Mouse (Mus musculus) lung, embryonic 14.5 days (tissue): Measurements from ENCODE around the gene Eri3. TPM values are rescaled to one million over a fixed set of nuclear protein-coding genes. Genes with fewer than 3 reads are reported as not detected.
A peak's percentile ranks its signal among the peaks of the same experiment; 100 is the strongest.

Source experiments
- ATAC-seq: fragments of 200-750 bp; cut with Nextera tagmentation; 2 replicates; pipeline ENCODE4 v1.8.0; 2017; ENCODE audit warnings: mild to moderate bottlenecking, moderate TSS enrichment, moderate library complexity; ENCODE audit not compliant: insufficient read depth
- DNase-seq: peaks from one replicate; pipeline ENCODE4 v3.0.0-alpha.2; 2015
- H3K27ac ChIP-seq: fragments of 300-500 bp; sonication (generic); 2 replicates; pipeline ENCODE4 v1.5.1; 2014; ENCODE audit warnings: low read depth, mild to moderate bottlenecking, moderate library complexity
- H3K27me3 ChIP-seq: fragments of 300-500 bp; sonication (generic); 2 replicates; pipeline ENCODE4 v1.6.1; 2014; ENCODE audit warnings: low read length, control low read depth; ENCODE audit not compliant: insufficient read depth
- H3K36me3 ChIP-seq: fragments of 300-500 bp; sonication (generic); 2 replicates; pipeline ENCODE4 v1.6.1; 2014; ENCODE audit warnings: control low read depth; ENCODE audit not compliant: insufficient read depth
- H3K4me1 ChIP-seq: fragments of 300-500 bp; sonication (generic); 2 replicates; pipeline ENCODE4 v1.6.1; 2014; ENCODE audit warnings: antibody characterized with exemption, control low read depth; ENCODE audit not compliant: insufficient read depth
- H3K4me2 ChIP-seq: fragments of 300-500 bp; sonication (generic); 2 replicates; pipeline ENCODE4 v1.6.1; 2014; ENCODE audit warnings: mild to moderate bottlenecking
- H3K4me3 ChIP-seq: fragments of 300-500 bp; sonication (generic); 2 replicates; pipeline ENCODE4 v1.5.1; 2014; ENCODE audit warnings: low read depth, low read length
- H3K9ac ChIP-seq: fragments of 300-500 bp; sonication (generic); 2 replicates; pipeline ENCODE4 v1.6.1; 2014
- H3K9me3 ChIP-seq: fragments of 300-500 bp; sonication (generic); 2 replicates; pipeline ENCODE4 v1.6.1; 2016; ENCODE audit warnings: low read depth, low read length, control low read depth
- CTCF ChIP-seq: IDR thresholded peaks from 2 replicates; pipeline ENCODE4 v1.5.1; 2016; ENCODE audit warnings: antibody characterized with exemption, low read depth
- WGBS: fragments of 180-500 bp; shearing (Covaris S2); extraction: QIAGEN DNeasy Blood & Tissue Kit; methylation state at CpG from one replicate; pipeline ENCODE4 v1.1.7; 2014; 5-methylcytosine and 5-hydroxymethylcytosine counted together
- polyA plus RNA-seq: library from polyadenylated mRNA; unstranded; fragments of >200 nt; fragmentation: Nextera tagmentation; extraction: Ambion mirVana; gene quantifications from 2 replicates; pipeline ENCODE4 v1.2.1, GENCODE M21; 2014

The Eri3 gene
- polyA plus RNA-seq, 1 experiment from 2014 or later = 173 TPM

- Histone ChIP-seq H3K9me3 (no peaks in the 10 kb centered on the region), H3K27ac (no peak overlapping the region), H3K4me2 (no peak overlapping the region), H3K9ac (no peak overlapping the region), H3K36me3 (peaks cover 40% of the 10 kb centered on the region), H3K4me1 (no peaks in the 10 kb centered on the region), H3K27me3 (no peaks in the 10 kb centered on the region), H3K4me3 (no peak overlapping the region)
- no peak for TF ChIP-seq CTCF
- DNase-seq = no peak
- WGBS = 66% methylated on average over 2 of the region's 2 CpGs
- no peak for ATAC-seq
Measured at GRCm38 (mm10) chr4:117623025-117623424, 72.9 kb downstream of the Eri3 start.

GRCm38 (mm10) chr4:117624660-117625059, 74.5 kb downstream of the Eri3 start:
- 83% methylated on average over 5 of the region's 5 CpGs for WGBS
- no peak for TF ChIP-seq CTCF

GRCm38 (mm10) chr4:117628464-117628863, 78.3 kb downstream of the Eri3 start:
- DNase-seq (no peak), ATAC-seq (no peak)
- H3K9ac ChIP-seq = no peak overlapping the region
- peaks cover 27% of the 10 kb centered on the region for H3K36me3 ChIP-seq
- WGBS = 48% methylated on average over 1 of the region's 1 CpGs
- H3K27me3 ChIP-seq = no peaks in the 10 kb centered on the region
- no peaks in the 10 kb centered on the region for H3K4me1 ChIP-seq
- TF ChIP-seq CTCF = no peak
- no peak overlapping the region for H3K27ac ChIP-seq
- H3K9me3 ChIP-seq = no peaks in the 10 kb centered on the region
- H3K4me3 ChIP-seq = no peak overlapping the region
- H3K4me2 ChIP-seq = no peak overlapping the region

More at GRCm38 (mm10) chr4:117624660-117625059, 74.5 kb downstream of the Eri3 start:
- DNase-seq = peak; percentile 30
- no peaks in the 10 kb centered on the region for H3K9me3 ChIP-seq
- no peak overlapping the region for H3K9ac ChIP-seq
- no peak for ATAC-seq
- H3K4me3 ChIP-seq = no peak overlapping the region
- no peak overlapping the region for H3K4me2 ChIP-seq
- H3K36me3 ChIP-seq = peaks cover 38% of the 10 kb centered on the region
- H3K4me1 ChIP-seq = no peaks in the 10 kb centered on the region
- H3K27ac ChIP-seq = no peak overlapping the region
- no peaks in the 10 kb centered on the region for H3K27me3 ChIP-seq

- H3K27me3 ChIP-seq = no peaks in the 10 kb centered on the region
- no peak for ATAC-seq
- no peaks in the 10 kb centered on the region for H3K4me1 ChIP-seq
- H3K9me3 ChIP-seq = no peaks in the 10 kb centered on the region
- no peak overlapping the region for H3K27ac ChIP-seq
- DNase-seq = no peak
- no peak overlapping the region for H3K4me3 ChIP-seq
- no peak overlapping the region for H3K9ac ChIP-seq
- WGBS = 65% methylated on average over 6 of the region's 6 CpGs
- peaks cover 28% of the 10 kb centered on the region for H3K36me3 ChIP-seq
- no peak overlapping the region for H3K4me2 ChIP-seq
- no peak for TF ChIP-seq CTCF
Measured at GRCm38 (mm10) chr4:117630053-117630670, 80.0 kb downstream of the Eri3 start.

- H3K27me3 ChIP-seq = no peaks in the 10 kb centered on the region
- no peak for DNase-seq
- H3K9ac ChIP-seq = no peak overlapping the region
- peaks cover 7% of the 10 kb centered on the region; the same call in 1 of the 2 replicates for H3K36me3 ChIP-seq
- whole genome bisulfite sequencing = 67% methylated on average over 5 of the region's 5 CpGs
- no peak overlapping the region for H3K27ac ChIP-seq
- H3K4me3 ChIP-seq = no peak overlapping the region
- H3K4me2 ChIP-seq = no peak overlapping the region
- TF ChIP-seq CTCF = no peak
- H3K4me1 ChIP-seq = no peaks in the 10 kb centered on the region
- ATAC-seq = no peak
- H3K9me3 ChIP-seq = no peaks in the 10 kb centered on the region
Measured at GRCm38 (mm10) chr4:117633527-117633926, 83.4 kb downstream of the Eri3 start.

- DNase-seq (no peak), ATAC-seq (no peak)
- no peaks in the 10 kb centered on the region for H3K4me1 ChIP-seq
- no peak overlapping the region for H3K4me2 ChIP-seq
- H3K4me3 ChIP-seq = no peak overlapping the region
- WGBS = 78% methylated on average over 7 of the region's 7 CpGs
- no peak overlapping the region for H3K9ac ChIP-seq
- no peak for TF ChIP-seq CTCF
- no peaks in the 10 kb centered on the region for H3K27me3 ChIP-seq
- H3K36me3 ChIP-seq = peaks cover 7% of the 10 kb centered on the region; the same call in 1 of the 2 replicates
- no peaks in the 10 kb centered on the region for H3K9me3 ChIP-seq
- no peak overlapping the region for H3K27ac ChIP-seq
Measured at GRCm38 (mm10) chr4:117634642-117635041, 84.5 kb downstream of the Eri3 start.

- Histone ChIP-seq H3K9ac (no peak overlapping the region), H3K27ac (no peak overlapping the region), H3K36me3 (peaks cover 22% of the 10 kb centered on the region; the same call in 1 of the 2 replicates), H3K4me1 (no peaks in the 10 kb centered on the region), H3K4me3 (no peak overlapping the region), H3K4me2 (no peak overlapping the region), H3K27me3 (no peaks in the 10 kb centered on the region), H3K9me3 (no peaks in the 10 kb centered on the region)
- ATAC-seq (no peak), DNase-seq (no peak)
- WGBS = 73% methylated on average over 4 of the region's 4 CpGs
- TF ChIP-seq CTCF = no peak
Measured at GRCm38 (mm10) chr4:117636152-117636551, 86.0 kb downstream of the Eri3 start.
